Mouse (Mus musculus) adrenal gland, adult 2 months (tissue): ENCODE measurements at regions not wholly inside any gene's neighbourhood (a gene's known extent, or its start where the extent isn't known, plus 50 kb on each side); places are given as distances from the start of the nearest gene placed in this dataset.
"Not testable (repeated sequence)": the region's sequence is repeated elsewhere in the genome, so short reads cannot be mapped to it uniquely, and the experiment has no call there.

ENCODE experiments used
- DNase-seq: peaks from one replicate; pipeline ENCODE4 v3.0.0; 2021

- DNase-seq, result no peak
These were observed 167.1 kb downstream of the Htr7 start for GRCm38 (mm10) chr19:35890191-35890590.

- DNase-seq, result no peak
These were observed 171.0 kb downstream of the Htr7 start for GRCm38 (mm10) chr19:35886270-35886669.

DNA sequence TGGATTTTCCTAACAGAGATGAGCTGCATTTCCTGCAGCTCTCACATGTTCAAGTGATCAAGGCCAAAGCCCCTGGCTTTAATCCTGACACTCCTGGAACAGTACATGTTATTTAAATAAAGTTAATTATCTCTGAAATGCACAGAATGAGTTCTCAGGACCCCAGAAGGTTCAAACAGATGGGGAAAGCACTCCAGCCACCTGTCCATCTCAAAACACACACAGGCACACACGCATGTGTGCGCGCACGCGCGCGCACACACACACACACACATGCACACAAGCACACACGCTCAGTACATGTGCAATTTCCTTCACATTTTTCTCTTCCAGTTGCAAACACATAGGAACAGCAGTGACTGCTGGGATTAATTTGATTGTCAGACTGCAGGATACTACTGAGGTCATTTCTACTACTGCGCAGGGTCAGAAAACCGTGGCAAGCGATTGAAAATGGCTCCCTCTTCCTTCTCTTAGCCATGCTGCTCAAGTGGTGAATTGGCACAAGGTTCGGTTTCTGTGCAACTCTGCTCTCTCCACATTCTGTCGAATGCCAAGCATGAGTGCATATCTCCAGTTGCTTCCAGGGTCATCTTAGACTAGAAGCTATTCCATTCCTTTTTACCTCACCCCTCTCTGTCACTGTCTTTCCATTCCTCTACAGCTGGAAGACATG is 175.4 kb downstream of the Htr7 start:
- no peak for DNase-seq

DNA sequence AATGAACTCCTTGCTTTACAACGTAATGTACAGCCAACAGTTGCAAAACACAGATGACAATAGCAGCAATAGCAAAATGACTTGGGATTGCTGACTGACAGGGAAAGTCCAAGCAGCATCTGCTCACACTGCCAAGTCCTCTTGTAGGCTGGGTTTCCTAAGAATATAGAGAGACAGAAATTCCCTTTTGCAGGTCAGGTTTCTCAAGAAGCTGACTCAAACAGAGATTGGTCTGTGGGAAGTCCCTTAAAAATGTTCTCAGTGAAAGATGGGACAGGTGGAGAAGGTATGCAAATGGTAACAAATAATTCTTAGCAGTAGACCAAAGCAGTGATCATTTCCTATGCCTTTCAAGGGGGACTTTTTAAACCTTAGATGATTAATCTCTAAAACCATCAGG is 181.8 kb downstream of the Htr7 start:
- no peak for DNase-seq

- DNase-seq, result no peak
These were observed 186.6 kb downstream of the Htr7 start for GRCm38 (mm10) chr19:35870720-35871119.

DNA sequence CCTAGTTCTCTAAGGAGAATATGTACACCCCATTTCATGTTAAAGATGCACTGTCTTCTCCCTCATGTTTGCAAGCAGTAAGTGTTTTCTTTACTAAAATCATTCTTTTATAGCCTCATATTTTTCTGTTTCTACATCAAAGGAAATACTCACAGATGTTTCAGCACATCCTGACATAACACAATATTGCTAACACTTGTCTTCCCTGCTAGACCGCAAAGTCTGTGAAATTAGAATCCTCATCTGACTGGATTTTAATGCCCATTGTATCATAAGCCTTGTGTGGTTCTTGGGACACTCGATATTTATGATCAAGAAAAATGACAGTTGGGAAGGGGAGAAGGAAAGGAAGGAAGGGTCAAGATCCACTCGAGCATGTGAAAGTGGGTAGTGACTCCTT is 188.8 kb downstream of the Htr7 start:
- no peak for DNase-seq

DNA sequence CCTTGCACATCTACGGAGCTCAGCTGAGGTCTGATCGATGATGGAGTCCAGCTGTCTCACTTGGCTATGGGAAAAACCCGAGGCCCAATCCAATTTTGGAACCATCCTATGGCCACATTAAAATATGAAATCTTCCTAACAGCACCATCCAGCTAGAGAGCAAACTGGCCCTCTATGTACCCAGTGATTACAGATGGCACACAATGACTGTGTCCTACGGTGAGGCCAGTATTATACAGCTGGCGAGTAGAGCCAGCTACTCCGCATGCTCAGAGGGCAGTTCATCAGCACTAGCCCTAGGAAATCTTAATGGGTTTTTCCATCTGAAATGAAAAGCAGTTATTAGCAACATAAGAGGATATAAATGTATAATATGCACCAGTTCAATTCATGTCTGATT is 194.3 kb downstream of the Htr7 start:
- DNase-seq, result no peak

GRCm38 (mm10) chr19:35861421-35861820 is 195.9 kb downstream of the Htr7 start:
- DNase-seq, result no peak

GRCm38 (mm10) chr19:35832992-35833391 is 224.3 kb downstream of the Htr7 start:
- DNase-seq, result peak; percentile 1

DNA sequence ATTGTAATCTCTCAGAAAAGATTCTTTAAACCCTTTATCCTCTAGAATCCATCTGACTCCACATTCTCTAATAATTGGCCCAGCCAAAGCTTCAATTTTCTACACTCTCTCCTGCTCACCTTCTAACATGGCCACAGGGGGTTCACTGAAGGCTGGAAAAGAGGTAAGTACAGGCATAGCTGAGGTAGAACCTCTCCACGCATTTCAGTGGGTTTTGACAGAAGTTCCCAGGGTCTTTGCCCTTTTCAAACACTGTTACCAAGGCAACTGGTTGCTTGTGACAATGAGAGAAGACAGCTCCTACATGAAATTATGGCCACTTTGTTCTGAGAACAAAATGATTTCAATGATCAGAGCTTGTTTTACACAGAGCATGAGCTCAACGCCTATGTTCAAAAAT is 231.2 kb downstream of the Htr7 start:
- no peak for DNase-seq

GRCm38 (mm10) chr19:35819626-35820025 is 237.7 kb downstream of the Htr7 start:
- DNase-seq, result no peak

- DNase-seq, result no peak
These were observed 262.6 kb downstream of the Htr7 start for GRCm38 (mm10) chr19:35794661-35795060.

DNA sequence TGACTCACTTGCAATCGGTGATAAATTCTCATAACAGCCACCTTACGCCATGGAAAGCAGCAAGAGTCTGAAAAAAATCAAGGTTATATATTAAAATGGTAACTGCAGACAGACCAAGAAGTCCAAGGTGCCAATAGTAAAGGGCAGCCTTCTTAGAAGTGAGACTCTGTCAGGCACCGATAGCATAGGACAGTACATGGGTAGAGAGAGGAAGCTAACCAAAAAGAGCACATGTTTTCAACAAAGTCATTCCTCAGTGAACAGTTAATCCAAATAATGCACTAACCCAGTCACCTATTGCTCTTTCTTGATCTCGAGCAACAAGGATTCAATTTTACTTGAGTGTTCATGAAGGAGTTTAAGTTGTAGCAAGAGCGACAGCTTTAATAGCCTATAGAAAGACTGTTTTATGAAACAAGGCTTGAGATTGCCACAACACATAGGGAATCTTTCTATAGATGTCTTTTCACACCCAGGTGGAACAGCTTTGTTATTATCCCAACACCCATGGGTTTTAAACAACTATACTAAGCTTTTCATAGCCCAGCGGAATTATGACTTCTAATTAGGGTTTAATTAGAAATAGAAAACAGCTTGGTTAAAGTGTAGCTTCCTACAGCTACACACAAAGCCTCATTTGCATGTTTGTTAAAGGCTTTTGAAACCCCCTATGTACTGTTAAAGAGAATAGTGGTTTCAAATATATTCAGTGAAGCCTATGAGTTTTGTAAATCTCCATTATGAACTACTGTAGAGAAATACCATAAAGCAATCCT is 269.9 kb downstream of the Htr7 start:
- DNase-seq, result no peak

DNA sequence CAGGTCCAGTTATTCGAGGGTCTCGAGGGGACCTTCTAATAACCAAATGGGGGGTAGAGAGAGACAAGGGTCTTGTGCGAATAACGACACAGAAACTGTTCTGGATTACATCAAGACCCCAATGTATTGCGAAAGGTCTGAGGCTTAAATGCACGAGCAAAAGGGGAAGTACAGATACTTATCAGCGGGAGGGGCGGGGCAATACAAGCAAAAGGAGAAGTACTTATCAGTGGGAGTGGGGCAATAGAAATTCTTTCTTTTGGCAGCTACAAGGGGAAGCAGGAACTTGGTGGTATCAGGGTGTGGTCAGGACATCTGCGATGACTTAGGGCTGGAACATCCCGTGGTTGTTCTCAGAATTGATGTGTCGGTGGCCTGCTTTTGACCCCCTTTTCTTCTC is 295.6 kb downstream of the Htr7 start:
- not testable (repeated sequence) for DNase-seq

GRCm38 (mm10) chr19:35759701-35760100 is 297.6 kb downstream of the Htr7 start:
- peak; percentile 1 for DNase-seq

DNA sequence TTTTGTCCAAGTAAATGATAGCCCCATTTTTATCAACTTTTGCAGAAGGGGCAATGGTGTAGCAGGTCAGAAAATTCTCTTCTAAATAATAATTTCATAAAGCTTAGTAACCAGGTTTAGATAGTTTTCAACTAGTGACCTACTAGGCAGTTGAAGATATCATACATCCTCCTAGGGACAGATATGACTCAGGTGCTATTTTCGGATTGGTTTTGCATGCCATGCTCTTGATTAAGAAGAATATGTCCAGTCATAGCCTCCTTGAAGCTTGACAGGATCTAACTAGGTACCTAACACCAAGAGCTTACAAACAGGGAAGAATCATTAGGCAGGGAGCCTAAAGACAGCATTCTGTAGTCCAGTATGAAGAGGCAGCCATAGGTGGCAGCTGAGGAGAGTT is 301.8 kb downstream of the Htr7 start:
- DNase-seq, result no peak

DNA sequence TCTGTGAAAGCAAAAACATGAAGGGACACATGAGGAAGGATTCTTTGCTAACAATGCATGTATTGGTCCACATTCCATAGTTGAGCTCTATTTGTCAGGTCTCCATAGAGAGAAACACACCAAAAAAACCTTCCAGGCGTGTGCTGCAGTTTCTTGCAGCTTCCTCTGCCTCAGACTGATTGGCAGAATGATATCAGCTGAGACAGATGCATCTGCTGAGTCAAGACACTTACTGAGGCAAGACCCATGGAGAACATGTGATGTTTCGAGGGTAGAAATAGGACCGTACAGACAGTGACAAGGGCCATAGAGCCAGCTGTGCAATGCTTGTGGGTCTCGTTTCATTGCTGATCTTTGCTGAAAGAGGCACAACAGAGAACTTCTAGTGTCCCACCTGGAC is 321.6 kb downstream of the Htr7 start:
- DNase-seq, result no peak

DNA sequence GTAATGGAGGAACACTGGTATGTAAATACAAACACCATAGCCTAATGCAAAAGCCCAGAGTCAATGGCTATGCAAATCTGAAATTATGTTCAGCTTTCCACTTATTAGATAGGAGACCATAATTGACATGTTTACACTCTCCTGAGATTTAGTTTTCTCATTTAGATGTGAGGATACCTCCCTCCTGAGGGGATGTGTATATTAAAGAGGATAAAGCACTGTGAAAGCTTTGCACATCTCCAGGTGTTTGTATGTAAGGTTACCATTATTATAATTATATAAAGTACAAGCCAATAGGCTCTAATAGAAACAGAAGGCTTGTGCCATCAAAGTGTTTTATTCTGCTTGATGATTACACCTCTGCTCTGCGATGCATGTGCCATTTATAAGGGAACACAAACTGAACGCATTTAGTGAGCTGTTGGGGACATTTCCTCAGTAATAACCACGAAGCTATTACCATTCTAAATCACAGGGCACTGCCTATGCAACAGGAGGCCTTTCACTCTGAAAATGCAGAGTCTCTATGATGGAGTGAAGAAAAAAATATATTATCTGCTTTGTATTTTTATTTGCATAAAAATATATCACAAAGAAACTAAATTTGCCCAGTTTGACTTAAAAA is 328.8 kb downstream of the Htr7 start:
- DNase-seq, result no peak
